Mouse (Mus musculus) forebrain, embryonic 13.5 days (tissue): ENCODE data around the gene Antxr2. TPM values are rescaled to one million over a fixed set of nuclear protein-coding genes. Genes with fewer than 3 reads are reported as not detected.
A peak's percentile ranks its signal among the peaks of the same experiment; 100 is the strongest.

Experiments used
- ATAC-seq: fragments of 200-750 bp; cut with Nextera tagmentation; 2 replicates; pipeline ENCODE4 v1.8.0; 2017
- H3K27ac ChIP-seq: fragments of 300-500 bp; sonication (generic); 2 replicates; pipeline ENCODE4 v1.5.1; 2015; ENCODE audit warnings: inconsistent platforms, mild to moderate bottlenecking, moderate library complexity
- H3K27me3 ChIP-seq: fragments of 300-500 bp; sonication (generic); 2 replicates; pipeline ENCODE4 v1.6.1; 2015; ENCODE audit warnings: mild to moderate bottlenecking, inconsistent platforms
- H3K36me3 ChIP-seq: fragments of 300-500 bp; sonication (generic); 2 replicates; pipeline ENCODE4 v1.6.1; 2015; ENCODE audit warnings: mild to moderate bottlenecking, inconsistent platforms; ENCODE audit not compliant: poor library complexity, severe bottlenecking
- H3K4me1 ChIP-seq: fragments of 300-500 bp; sonication (generic); 2 replicates; pipeline ENCODE4 v1.6.1; 2015; ENCODE audit warnings: inconsistent platforms
- H3K4me2 ChIP-seq: fragments of 300-500 bp; sonication (generic); 2 replicates; pipeline ENCODE4 v1.6.1; 2015; ENCODE audit warnings: inconsistent platforms, mild to moderate bottlenecking, moderate library complexity
- H3K4me3 ChIP-seq: fragments of 300-500 bp; sonication (generic); 2 replicates; pipeline ENCODE4 v1.5.1; 2015; ENCODE audit warnings: mild to moderate bottlenecking, inconsistent platforms
- H3K9ac ChIP-seq: fragments of 300-500 bp; sonication (generic); 2 replicates; pipeline ENCODE4 v1.6.1; 2015; ENCODE audit warnings: mild to moderate bottlenecking, inconsistent platforms
- H3K9me3 ChIP-seq: fragments of 300-500 bp; sonication (generic); replicated peaks from 2 replicates; pipeline ENCODE4 v1.6.1; 2016; ENCODE audit warnings: inconsistent platforms
- WGBS: fragments of 180-500 bp; shearing (Covaris S2); methylation state at CpG from one replicate; pipeline ENCODE4 v1.1.7; 2015; 5-methylcytosine and 5-hydroxymethylcytosine counted together
- polyA plus RNA-seq: library from polyadenylated mRNA; unstranded; fragments of >200 nt; fragmentation: Nextera tagmentation; extraction: Ambion mirVana; gene quantifications from 2 replicates; pipeline ENCODE4 v1.2.1, GENCODE M21; 2015

Gene Antxr2
- polyA plus RNA-seq, 1 experiment from 2014 or later: 6.0 TPM

DNA sequence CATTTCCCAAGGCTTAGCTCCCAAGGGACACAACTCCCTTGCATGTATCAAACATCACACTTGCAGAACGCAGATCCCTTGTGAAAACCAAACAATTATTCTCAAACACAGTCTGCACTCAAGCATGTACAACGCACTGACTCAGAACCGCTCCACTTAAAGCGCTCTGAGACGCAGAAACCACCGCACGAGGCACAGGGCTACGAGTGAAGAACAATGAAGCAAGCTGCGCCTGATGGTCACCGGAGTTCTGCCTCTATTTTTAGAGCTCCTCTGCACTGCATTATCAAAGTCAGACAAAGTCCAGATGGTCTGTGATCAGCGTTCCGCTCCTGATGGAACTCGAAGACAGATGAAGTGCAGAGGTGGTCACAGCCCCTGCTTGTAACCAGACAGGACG, 50.4 kb downstream of the Antxr2 start:
- H3K4me1 ChIP-seq: peaks cover 9% of the 10 kb centered on the region
- peak overlapping the region; percentile 50 for H3K4me2 ChIP-seq
- no peak overlapping the region for H3K27ac ChIP-seq
- ATAC-seq: peak; percentile 71
- H3K36me3 ChIP-seq: no peaks in the 10 kb centered on the region
- H3K9ac ChIP-seq: 0 out of 2 replicates have a peak overlapping the region, but pooled peaks have one; percentile 27
- 33% methylated on average over 14 of the region's 14 CpGs for WGBS
- H3K4me3 ChIP-seq: peak overlapping the region; percentile 6; the same call in 1 of the 2 replicates
- H3K9me3 ChIP-seq: no peaks in the 10 kb centered on the region
- no peaks in the 10 kb centered on the region for H3K27me3 ChIP-seq

DNA sequence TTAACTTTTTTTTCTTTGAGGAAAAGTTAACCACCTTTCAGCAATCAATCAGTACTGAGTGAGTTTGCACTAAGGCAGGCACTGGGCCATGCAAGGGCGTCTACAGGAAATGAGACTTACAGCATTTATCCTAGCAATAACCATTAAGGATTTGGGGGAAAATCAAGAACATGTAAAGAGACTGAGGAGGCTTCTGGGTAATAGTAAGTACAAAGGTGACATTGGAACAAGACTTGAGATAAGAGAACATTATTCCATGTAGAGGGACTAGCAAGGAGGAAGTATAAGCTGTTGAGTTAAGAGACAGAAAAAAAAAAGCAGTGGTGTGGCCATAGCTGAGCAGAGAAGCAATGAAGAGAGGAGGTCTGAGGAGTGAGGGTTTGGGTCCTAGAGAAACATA, 57.5 kb downstream of the Antxr2 start:
- Histone ChIP-seq H3K9ac (no peak overlapping the region), H3K4me3 (no peak overlapping the region), H3K4me1 (peaks cover 5% of the 10 kb centered on the region; the same call in 1 of the 2 replicates), H3K4me2 (no peak overlapping the region), H3K27me3 (no peaks in the 10 kb centered on the region), H3K36me3 (no peaks in the 10 kb centered on the region), H3K9me3 (no peaks in the 10 kb centered on the region), H3K27ac (no peak overlapping the region)
- WGBS: 74% methylated on average over 1 of the region's 1 CpGs
- ATAC-seq: no peak

DNA sequence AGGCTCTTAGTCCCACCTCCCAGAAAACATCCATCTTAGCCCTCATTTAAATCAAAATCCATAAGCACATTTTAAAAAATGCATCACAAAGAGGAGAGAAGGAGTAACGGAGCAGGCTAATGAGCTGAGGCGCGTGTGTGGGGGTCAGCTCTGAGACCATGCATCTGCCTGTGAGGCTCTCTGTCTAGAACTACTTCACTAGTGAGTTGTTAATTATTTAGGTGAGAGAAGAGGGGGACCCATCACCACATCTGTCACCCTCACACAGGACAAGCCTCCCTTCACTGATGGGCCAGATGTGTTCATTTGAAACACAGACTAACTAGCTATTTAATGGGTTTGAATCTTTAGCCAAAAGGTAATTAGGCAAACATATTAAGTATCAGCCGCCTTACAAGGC, 58.8 kb downstream of the Antxr2 start:
- Histone ChIP-seq H3K9me3 (no peaks in the 10 kb centered on the region), H3K36me3 (no peaks in the 10 kb centered on the region), H3K4me1 (peaks cover 5% of the 10 kb centered on the region; the same call in 1 of the 2 replicates), H3K4me3 (no peak overlapping the region), H3K9ac (no peak overlapping the region), H3K27ac (no peak overlapping the region), H3K27me3 (no peaks in the 10 kb centered on the region), H3K4me2 (no peak overlapping the region)
- 40% methylated on average over 4 of the region's 4 CpGs for WGBS
- 0 out of 2 replicates have a peak, but pooled peaks have one; percentile 38 for ATAC-seq

DNA sequence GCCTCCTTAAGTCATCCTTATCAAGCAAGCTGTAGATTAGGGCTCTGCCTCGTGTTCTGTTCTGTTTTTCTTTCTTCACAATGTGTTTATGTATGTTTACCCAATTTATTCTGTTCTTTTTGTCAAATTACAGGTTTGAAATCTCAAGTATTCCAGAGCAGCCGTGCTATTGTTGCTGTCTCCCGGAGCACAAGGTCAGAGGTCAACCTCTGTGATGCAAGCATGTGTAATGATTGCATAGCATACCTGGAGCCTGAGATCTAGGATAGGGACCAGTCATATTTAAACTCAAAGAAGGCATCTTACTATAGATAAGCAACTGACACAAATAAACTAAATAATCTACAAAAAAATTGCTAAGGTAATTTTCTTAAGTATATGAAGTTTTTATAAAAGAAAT, 59.6 kb downstream of the Antxr2 start:
- Histone ChIP-seq H3K27me3 (no peaks in the 10 kb centered on the region), H3K4me3 (no peak overlapping the region), H3K36me3 (no peaks in the 10 kb centered on the region), H3K27ac (no peak overlapping the region), H3K4me2 (no peak overlapping the region), H3K9ac (no peak overlapping the region), H3K4me1 (peaks cover 5% of the 10 kb centered on the region; the same call in 1 of the 2 replicates), H3K9me3 (no peaks in the 10 kb centered on the region)
- WGBS: 50% methylated on average over 3 of the region's 3 CpGs
- no peak for ATAC-seq

DNA sequence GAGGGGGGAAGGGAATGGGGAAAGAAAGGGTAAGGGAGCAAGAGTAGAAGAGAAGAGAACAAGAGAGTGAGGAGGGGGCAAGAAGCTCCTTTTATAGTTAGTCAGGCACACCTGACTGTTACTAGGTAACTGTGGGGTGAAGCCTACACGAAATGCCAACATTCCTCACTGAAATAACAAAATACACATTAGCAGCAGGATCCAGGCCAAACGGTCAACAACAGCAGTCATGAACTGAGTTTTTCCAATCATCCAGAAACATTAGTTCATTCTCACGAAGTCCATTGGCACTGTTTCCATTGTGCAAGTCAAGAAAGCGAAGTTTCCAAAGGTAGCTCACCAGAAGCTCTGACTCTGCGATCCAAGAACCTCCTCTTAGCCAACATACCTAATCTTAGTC, 63.8 kb downstream of the Antxr2 start:
- H3K9me3 ChIP-seq: no peaks in the 10 kb centered on the region
- H3K27me3 ChIP-seq: no peaks in the 10 kb centered on the region
- H3K4me1 ChIP-seq: peaks cover 1% of the 10 kb centered on the region; the same call in 1 of the 2 replicates
- H3K4me3 ChIP-seq: no peak overlapping the region
- no peak overlapping the region for H3K9ac ChIP-seq
- no peak overlapping the region for H3K4me2 ChIP-seq
- ATAC-seq: no peak
- no peaks in the 10 kb centered on the region for H3K36me3 ChIP-seq
- no peak overlapping the region for H3K27ac ChIP-seq
- 82% methylated on average over 5 of the region's 5 CpGs for WGBS

DNA sequence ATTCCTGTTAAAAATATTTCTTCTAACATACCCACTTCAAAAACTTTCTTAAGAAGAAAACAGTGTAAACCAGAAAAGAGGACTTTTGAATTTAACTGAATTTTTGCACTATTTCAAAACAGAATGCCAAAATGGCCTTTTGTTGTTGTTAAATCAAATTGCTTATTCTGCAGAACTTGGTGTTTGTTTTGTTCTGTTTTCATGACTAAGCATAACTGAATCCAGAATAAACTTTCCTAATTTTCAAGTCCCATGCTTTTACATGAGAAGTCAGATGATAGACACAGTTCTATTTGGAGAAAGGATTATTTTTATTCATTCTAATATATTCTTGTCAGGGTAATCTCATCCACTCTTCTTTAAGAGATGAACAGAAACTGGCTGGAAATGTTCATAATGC, 64.7 kb downstream of the Antxr2 start:
- Histone ChIP-seq H3K9me3 (no peaks in the 10 kb centered on the region), H3K9ac (no peak overlapping the region)

DNA sequence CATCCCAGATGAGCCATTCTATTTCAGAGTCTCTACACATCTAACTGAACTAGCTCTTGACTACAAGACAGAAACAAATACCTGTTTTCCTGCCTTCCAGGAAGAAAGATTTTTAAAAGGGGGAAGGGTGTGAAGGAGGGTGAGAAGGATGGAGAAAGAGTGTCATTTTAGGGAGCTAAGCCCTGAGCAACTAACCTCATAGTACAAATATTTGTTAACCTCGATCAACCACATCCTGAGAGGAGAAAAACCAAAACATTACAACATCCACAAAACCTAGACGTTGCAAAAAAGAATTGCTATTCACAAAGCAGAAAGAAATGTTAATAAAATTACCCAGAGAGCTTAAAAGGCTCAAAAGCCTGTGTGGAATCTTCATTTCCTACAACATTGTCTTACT, 66.4 kb downstream of the Antxr2 start:
- no peak overlapping the region for H3K9ac ChIP-seq
- H3K27me3 ChIP-seq: no peaks in the 10 kb centered on the region
- H3K9me3 ChIP-seq: no peaks in the 10 kb centered on the region
- no peak overlapping the region for H3K4me2 ChIP-seq
- ATAC-seq: no peak
- no peak overlapping the region for H3K4me3 ChIP-seq
- 75% methylated on average over 2 of the region's 2 CpGs for WGBS
- H3K27ac ChIP-seq: no peak overlapping the region
- H3K4me1 ChIP-seq: no peaks in the 10 kb centered on the region
- H3K36me3 ChIP-seq: 0 out of 2 replicates have a peak, but pooled peaks cover 6% of the 10 kb centered on the region

More for the DNA sequence above, 64.7 kb downstream of the Antxr2 start:
- Histone ChIP-seq H3K4me2 (no peak overlapping the region), H3K4me3 (no peak overlapping the region), H3K4me1 (no peaks in the 10 kb centered on the region), H3K27me3 (no peaks in the 10 kb centered on the region), H3K36me3 (no peaks in the 10 kb centered on the region), H3K27ac (no peak overlapping the region)
- no peak for ATAC-seq

DNA sequence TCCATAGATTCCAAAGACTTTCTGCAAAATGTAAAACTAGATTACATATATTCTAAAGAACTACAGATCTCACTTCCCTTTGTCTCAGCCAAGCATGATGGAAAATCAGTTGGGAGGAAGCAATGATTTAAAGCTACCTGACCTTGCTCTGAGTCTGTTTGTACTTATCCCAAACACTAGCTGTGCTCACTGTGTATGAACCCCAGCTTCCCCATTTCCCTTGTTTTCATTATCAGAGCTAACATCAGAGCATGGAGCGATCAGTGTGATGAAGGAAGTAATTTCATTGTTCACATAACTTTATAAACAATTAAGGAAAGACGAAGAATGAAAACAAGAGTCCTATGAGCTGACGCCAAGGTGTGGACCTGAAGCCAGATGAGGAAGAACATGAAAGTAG, 68.3 kb downstream of the Antxr2 start:
- Histone ChIP-seq H3K9me3 (no peaks in the 10 kb centered on the region), H3K9ac (no peak overlapping the region), H3K4me3 (no peak overlapping the region), H3K4me1 (no peaks in the 10 kb centered on the region), H3K27me3 (no peaks in the 10 kb centered on the region), H3K36me3 (0 out of 2 replicates have a peak, but pooled peaks cover 7% of the 10 kb centered on the region), H3K4me2 (no peak overlapping the region), H3K27ac (no peak overlapping the region)
- 96% methylated on average over 3 of the region's 3 CpGs for WGBS
- ATAC-seq: no peak

DNA sequence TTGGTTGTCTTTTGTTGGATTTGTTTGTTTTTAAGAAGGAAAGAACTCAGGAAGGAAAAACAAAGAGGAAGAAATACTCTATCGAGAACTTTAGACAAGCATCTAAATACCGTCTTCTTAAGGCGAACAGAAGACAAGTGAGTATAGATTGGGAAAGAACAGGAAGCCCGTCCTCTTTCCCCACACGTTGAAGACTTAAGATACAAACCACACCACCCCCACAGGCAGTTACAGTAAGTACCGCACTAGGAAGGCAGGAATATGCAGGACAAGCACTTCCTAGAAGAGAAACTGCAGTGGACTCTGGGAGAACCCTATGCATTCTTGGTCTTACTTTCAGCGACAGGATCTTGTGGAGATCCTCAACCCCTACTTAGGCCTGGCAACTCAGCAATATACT, 69.1 kb downstream of the Antxr2 start:
- Histone ChIP-seq H3K4me3 (no peak overlapping the region), H3K36me3 (0 out of 2 replicates have a peak, but pooled peaks cover 7% of the 10 kb centered on the region), H3K4me1 (no peaks in the 10 kb centered on the region), H3K9me3 (no peaks in the 10 kb centered on the region), H3K27me3 (no peaks in the 10 kb centered on the region), H3K27ac (no peak overlapping the region), H3K9ac (no peak overlapping the region), H3K4me2 (no peak overlapping the region)
- 94% methylated on average over 7 of the region's 7 CpGs for WGBS
- no peak for ATAC-seq

DNA sequence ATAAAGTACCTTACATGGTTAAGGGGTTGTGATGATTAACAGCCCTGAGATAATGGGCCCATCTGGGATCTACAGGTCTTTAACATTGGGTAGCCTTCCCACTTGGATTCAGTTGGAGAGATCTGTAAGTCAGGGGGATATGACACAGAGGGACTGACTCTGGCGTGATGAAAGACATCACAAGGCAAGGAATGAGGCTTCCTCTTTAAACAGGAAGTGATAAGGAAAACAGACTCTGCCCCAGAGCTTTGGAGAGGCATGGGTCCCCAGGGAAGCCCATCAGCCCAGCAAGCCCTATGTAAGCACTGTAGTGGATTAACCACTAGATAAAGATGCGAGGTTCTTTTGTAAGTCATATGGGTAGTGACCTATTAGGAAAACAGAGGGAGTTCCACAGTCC, 71.2 kb downstream of the Antxr2 start:
- no peaks in the 10 kb centered on the region for H3K4me1 ChIP-seq
- H3K4me3 ChIP-seq: no peak overlapping the region
- WGBS: 88% methylated on average over 2 of the region's 2 CpGs
- H3K27me3 ChIP-seq: no peaks in the 10 kb centered on the region
- 0 out of 2 replicates have a peak, but pooled peaks cover 7% of the 10 kb centered on the region for H3K36me3 ChIP-seq
- no peak overlapping the region for H3K9ac ChIP-seq
- H3K9me3 ChIP-seq: no peaks in the 10 kb centered on the region
- no peak overlapping the region for H3K4me2 ChIP-seq
- no peak overlapping the region for H3K27ac ChIP-seq
- ATAC-seq: no peak

DNA sequence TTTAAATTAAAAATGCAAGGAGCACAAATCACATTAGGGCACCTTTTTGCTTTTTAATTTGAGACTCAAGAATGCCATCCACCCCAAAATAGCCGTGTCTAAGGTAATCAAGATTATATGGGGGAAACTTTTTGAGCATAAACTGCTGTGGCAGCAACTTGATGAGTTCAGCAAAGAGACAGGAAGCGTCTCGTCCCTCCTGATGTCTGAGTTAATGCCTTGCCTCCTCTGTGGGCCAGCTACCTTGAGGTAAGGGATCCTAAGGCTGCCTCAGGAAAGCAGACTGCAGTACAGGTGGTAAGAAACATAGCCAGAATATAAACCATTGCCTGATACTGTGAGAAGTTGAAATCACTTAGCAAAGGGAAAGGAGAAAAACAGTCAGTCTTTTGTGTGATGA, 71.8 kb downstream of the Antxr2 start:
- Histone ChIP-seq H3K4me3 (no peak overlapping the region), H3K9me3 (no peaks in the 10 kb centered on the region), H3K9ac (no peak overlapping the region), H3K27ac (no peak overlapping the region), H3K4me2 (no peak overlapping the region), H3K4me1 (no peaks in the 10 kb centered on the region), H3K36me3 (0 out of 2 replicates have a peak, but pooled peaks cover 7% of the 10 kb centered on the region), H3K27me3 (no peaks in the 10 kb centered on the region)
- no peak for ATAC-seq
- 85% methylated on average over 3 of the region's 3 CpGs for WGBS

DNA sequence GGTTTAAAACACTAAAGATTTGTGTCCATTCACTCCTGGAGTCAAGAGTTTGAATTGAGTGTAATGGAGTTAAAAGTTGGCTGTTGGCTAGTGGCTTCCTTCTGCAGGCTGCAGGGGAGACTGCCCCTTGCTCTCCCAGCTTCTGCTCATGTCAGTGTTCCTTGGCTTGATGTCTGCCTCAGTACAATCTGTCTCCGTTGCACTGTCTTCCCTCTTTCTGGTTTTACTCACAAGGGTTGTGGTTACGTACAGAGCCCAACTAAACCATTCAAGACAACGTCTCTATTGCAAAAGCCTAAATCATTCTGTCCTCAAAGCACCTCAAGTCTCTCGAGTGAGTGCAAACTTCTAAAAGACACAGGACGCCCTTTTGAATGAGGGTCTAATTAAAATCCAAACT, 73.3 kb downstream of the Antxr2 start:
- no peaks in the 10 kb centered on the region for H3K4me1 ChIP-seq
- H3K36me3 ChIP-seq: 0 out of 2 replicates have a peak, but pooled peaks cover 7% of the 10 kb centered on the region
- no peaks in the 10 kb centered on the region for H3K27me3 ChIP-seq
- no peak overlapping the region for H3K9ac ChIP-seq
- no peak overlapping the region for H3K4me3 ChIP-seq
- ATAC-seq: no peak
- H3K9me3 ChIP-seq: no peaks in the 10 kb centered on the region
- no peak overlapping the region for H3K27ac ChIP-seq
- 82% methylated on average over 5 of the region's 5 CpGs for WGBS
- H3K4me2 ChIP-seq: no peak overlapping the region

DNA sequence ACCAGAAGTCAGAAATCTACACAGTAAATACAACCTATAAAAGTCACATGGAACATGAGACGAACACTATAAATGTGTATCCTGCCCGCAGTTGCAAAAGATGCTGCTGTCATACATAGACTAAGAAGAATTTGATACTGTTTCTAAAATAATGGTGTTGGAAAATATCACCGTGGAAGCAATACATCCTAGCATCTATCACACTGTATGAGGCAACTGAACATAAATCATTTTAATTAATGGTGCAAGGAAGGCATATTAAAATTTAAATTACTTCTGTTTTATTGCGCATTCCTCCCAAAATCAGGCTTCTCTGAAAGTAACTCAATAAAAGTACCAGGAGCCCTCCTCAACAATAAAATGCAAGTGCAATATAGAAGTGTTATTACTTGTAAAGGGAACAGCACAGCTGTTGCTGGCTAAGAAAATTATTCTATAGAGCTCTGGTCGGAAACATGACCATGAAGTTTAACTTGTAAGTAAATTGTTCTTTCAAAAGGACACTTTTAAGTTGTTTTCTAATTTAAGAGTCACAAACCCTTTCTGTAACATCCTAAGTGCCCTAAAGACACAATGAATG, 76.6 kb downstream of the Antxr2 start:
- no peak overlapping the region for H3K9ac ChIP-seq
- ATAC-seq: no peak
- no peak overlapping the region for H3K27ac ChIP-seq
- no peaks in the 10 kb centered on the region for H3K9me3 ChIP-seq
- no peaks in the 10 kb centered on the region for H3K4me1 ChIP-seq
- H3K36me3 ChIP-seq: no peaks in the 10 kb centered on the region
- H3K4me2 ChIP-seq: no peak overlapping the region
- no peaks in the 10 kb centered on the region for H3K27me3 ChIP-seq
- 88% methylated on average over 5 of the region's 5 CpGs for WGBS
- no peak overlapping the region for H3K4me3 ChIP-seq
